Mouse (Mus musculus) small intestine, adult 2 months (tissue): Measurements from ENCODE around the gene Zfp90.

Source experiments
- CTCF ChIP-seq: fragments of 200-500 bp; IDR thresholded peaks from 2 replicates; pipeline ENCODE4 v1.5.1; 2012; ENCODE audit warnings: low read depth, mild to moderate bottlenecking, control low read depth, inconsistent platforms, low read length, moderate library complexity, mixed read lengths; ENCODE audit not compliant: insufficient replicate concordance, insufficient read length; ENCODE audit errors: extremely low read depth
- POLR2A ChIP-seq: fragments of 200-500 bp; IDR thresholded peaks from 2 replicates; pipeline ENCODE4 v1.6.1; 2012; ENCODE audit warnings: low read depth, mild to moderate bottlenecking, control low read depth, inconsistent platforms, low read length, moderate library complexity

DNA sequence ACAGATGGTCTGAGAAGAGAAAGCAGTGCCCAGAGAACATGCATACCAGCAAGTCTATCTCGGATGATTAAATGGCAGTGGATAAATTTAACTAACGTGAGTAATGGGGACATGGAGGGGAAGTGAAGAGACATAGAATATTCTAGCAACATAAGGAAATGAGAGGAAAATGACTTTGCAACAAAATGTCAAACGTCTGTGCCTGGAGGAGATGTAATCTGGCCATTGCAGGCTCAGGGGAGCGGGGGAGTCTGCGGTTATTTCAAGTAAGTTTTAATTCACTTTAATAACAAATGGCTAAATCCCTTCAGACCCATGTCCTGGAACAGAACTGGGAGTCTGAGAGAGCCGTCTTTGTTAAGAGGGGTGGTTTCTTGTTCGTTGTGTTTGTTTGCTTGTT is 5.1 kb upstream of the Zfp90 start:
- no peak for TF ChIP-seq POLR2A
- no peak for TF ChIP-seq CTCF
